Mouse (Mus musculus): ENCODE measurements around the gene Dgkz.

DNA sequence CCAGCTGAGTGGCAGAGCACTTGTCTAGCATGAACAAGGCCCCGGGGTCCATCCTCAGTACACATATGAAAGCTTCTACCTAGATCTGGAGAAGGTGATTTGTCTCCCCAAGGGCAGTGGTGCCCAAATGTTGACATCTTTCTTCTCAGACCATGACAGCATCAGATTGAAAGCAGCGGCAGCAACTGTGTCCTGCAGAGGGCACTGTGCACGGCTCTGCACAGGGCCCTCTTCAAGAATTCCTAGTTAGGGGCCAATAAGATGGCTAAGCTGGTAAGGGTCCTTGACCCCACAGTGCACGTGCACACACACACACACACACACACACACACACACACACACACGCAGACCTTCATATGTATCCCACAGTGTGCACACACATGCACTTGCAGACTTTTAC is 39.2 kb upstream of the Dgkz start:
- TF ChIP-seq POLR2A (IDR thresholded peaks at IDR 0.05; ENCODE audit: low read depth, low read length), result no peak
- 0 out of 2 replicates have a peak, but pooled peaks have one; percentile 12 for TF ChIP-seq CTCF (conservative IDR thresholded peaks at IDR 0.05; ENCODE audit: insufficient read depth, insufficient read length, low read depth, low read length)

All from kidney, adult 2 months (tissue).